Mouse (Mus musculus) heart, adult 2 months (tissue): ENCODE data around the gene Dtx3l.

Experiments
- CTCF ChIP-seq: fragments of 200-600 bp; IDR thresholded peaks from 2 replicates; pipeline ENCODE4 v1.8.1; 2022; ENCODE audit warnings: antibody characterized with exemption, mild to moderate bottlenecking, moderate library complexity
- POLR2A ChIP-seq: fragments of 200-500 bp; IDR thresholded peaks from 2 replicates; pipeline ENCODE4 v1.6.1; 2011; ENCODE audit warnings: mild to moderate bottlenecking, low read depth, low read length, control low read depth; ENCODE audit not compliant: insufficient read depth

DNA sequence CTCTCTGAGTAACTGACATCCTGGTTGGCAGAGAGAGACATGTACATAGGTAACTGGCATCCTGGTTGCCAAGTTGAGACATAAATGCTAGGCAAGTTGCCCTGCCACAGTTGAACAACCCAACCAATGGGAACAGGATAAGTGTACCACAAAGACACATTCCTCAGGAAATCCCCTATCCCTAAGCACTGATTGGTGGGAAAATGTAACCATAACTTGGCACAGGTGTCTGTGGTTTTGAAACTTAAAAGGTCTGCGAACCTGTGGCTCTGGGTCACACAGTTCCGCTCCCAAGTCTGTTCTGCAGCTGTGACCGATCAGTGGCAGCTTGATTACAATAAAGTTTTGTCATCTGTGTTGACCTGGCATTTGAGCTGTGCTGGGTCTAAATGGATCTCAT, 33.6 kb downstream of the Dtx3l start:
- TF ChIP-seq CTCF (no peak), POLR2A (no peak)
